Mouse (Mus musculus): Measurements from ENCODE around the gene Prkg1.
A peak's percentile ranks its signal among the peaks of the same experiment; 100 is the strongest.

Prkg1 gene

DNA sequence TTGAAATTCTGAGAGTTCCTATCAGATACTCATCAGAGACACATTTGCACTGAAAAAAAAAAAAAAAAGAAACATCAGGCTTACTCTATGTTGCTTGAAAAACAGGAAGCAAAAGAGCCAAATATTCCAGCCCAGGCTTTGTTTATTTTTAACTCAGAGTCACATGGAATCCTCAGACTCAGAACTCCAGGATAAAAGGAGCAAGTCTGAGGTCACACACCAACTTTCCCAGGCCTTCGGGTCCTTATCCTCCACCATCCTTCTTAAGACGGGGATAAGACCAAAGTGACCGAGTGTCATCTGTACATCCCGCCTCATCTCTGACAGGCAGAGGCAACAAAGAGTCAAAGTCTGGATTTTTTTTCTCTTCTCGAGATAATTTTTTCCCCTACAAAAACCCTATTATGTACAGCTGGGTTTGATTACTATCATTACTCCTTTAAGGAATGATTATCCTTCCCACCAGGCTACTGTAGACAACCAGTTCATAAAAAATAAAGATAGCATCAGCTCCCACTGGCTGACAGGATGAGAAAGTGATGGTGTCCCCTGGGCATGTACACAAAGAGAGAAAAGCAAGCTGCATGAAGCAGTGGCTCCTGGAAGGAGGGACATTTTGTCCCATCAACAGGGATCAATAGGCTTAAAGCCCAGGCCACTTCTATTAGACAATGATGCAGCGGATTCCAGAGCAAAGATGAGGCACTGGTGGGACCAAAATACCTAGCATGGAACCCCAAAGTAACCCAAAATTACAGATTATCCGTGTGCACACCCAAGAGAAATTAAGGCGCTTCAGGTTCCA, 21.4 kb downstream of the Prkg1 start:
- DNase-seq = no peak

DNA sequence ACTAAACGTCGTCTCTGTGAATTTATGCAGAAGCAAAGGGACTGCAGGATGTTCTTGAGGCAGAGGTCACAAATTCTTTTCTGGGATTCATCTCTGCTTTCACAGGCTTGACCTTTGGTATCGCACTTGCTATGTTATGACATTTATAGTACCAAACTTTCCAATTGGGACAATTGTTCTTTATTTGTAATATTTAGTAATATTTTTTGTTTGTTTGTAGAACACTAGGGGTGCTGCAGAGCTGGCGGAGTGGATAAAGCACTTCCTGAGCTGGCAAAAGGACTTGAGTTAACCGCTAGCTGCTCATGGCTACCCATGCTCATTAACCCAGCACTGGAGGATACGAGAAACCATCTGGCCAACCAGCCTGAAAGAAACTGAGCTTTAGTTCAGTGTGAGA, 49.9 kb downstream of the Prkg1 start:
- peak; percentile 22 for DNase-seq

DNA sequence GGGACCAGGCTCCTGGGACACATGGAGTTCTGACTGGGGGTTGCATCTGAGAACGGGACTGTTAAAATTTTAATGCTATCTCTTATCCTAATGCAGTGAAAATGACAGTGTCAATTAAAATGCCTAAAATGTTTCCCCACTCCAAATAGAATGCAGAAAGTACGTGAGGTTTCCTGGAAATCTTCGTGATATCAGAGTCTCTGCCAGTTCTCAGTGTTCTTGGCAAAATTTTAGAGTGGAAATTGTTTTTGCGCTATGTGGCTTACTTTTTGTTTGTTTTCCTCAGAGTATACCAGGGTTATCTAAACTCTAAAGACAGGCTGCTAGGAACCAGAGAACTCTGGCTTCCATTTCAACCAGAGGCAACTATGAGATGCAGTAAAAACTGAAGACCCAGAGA, 50.4 kb downstream of the Prkg1 start:
- no peak for DNase-seq

DNA sequence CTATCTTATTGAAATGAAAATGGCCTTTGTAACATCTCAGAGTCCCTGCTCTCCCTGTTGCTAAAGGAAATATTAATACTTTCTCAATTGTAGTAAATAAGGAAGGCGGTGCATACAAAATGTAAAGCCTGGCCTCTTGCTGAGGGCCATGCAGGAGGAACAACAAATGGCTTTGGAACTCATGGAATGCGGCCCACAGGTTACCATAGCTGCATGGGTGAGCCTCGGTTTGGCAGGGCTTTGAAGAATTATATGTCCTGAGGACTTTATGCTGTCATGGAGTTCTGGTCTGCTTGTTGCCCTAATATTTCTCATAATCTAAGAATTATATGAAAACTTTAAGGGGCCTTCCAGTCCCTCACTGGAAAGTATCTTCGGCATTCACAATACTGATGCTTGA, 51.5 kb downstream of the Prkg1 start:
- DNase-seq = no peak

- DNase-seq = no peak
These were observed 54.5 kb downstream of the Prkg1 start for GRCm38 (mm10) chr19:31710336-31710735.

DNA sequence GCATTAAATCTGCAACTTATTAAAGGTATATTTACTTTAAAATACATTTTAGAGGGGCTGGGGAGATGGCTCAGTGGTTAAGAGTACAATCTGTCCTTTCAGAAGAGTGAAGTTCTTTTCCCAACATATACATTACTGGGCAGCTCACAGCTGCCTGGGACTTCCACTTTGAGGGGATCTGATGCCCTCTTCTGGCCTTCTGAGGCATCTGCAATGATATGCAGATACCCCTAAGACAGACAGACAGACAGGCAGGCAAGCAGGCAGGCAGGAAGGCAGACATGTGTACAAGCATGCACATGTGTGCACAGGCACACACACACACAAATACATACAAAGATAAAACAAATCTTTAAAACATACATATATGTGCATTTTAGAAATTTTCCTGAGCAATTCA, 60.8 kb downstream of the Prkg1 start:
- DNase-seq = no peak

DNA sequence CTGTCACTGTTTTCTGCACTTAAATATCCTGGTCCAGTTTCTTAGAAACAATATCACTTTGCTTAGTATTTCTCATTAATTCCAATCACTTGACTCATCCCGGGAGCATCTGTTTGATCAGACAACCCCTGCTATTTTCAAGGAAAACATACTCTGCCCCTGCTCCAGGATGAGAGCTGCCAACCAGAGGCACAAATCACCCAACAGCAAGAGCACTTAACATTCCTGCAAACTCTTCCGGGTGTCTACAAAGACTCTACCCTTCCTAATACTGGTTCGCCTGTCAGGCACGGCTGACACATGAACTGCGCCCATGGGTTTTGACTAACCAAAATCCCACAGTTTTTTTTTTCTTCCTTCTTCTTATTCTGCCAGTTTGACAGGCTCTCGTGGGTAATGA, 65.9 kb downstream of the Prkg1 start:
- DNase-seq = no peak

- DNase-seq = no peak
These were observed 84.0 kb downstream of the Prkg1 start for GRCm38 (mm10) chr19:31680821-31681220.

DNA sequence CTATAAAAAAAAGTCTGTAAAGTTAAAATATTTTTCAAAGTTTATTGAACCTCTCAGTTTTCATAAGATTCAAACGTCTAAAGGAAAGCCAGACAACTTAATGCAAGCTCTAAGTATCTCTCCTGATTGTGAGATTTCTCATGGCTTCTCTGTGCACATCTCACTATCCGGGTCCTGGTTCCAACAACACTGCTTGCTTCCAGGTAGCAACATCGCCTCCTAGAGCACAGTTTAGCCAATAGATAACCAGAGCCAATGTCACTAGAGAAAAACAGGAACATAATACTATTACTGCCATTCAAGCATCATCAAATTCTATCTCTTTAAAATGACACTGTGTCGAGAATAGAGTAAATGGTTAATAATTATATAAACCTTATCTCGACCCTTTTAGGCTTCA, 86.5 kb downstream of the Prkg1 start:
- DNase-seq = no peak

GRCm38 (mm10) chr19:31671726-31672125, 93.1 kb downstream of the Prkg1 start:
- no peak for DNase-seq

DNA sequence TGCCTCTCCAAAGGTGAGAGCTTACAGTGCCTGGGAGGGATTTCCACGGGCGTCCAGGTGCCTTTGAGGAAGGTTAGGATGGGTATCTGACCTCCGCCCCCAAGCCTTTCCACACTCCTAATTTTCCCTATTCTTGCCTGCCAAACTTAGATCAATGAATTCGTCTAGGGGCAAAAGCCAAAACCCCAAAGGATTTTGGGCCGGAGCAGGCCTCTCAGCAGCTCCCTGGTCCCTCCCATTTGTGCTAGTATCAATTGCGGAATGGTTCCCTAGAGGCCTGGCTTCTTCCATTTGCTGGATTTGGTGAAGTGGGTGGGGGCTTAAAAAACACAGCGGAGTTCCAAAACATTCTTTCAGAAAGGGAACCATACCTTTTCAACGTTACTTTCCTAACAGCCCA, 99.8 kb downstream of the Prkg1 start:
- DNase-seq = no peak

GRCm38 (mm10) chr19:31664159-31664991, 100.5 kb downstream of the Prkg1 start:
- peak; percentile 62 for DNase-seq

DNA sequence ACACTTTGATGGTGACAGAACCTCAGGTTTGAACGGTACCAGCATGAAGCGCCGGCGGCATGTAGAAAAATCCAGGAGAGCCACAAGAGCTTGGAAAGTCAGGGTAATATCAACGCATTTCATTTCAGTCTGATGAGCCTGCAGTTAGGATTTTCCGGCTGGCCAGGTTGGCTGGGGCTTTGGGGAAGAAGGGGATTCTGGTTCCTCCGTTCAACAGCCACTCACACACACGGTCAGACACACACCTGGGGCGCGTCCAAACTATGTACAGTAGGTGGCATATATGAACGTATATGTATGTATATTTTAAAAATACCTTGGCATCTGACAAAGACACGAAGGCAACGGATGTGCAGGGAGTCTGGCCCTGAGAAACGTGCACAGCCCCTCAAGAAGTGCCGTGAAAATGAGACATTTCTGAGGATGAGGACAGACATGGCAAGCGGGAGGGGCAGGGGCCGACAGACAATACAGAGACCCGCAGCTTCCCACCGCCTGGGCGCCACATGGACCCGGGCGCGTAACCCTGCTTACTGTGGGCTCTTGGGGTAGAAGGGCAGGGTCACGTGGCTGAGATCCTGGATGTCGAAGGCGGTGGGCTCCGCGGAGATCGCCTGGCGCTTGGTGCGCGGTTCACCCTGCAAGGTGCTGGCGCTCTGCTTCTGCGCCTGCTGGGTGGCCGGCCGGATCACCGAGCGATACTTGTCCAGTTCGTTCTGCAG, 101.2 kb downstream of the Prkg1 start:
- no peak for DNase-seq

DNA sequence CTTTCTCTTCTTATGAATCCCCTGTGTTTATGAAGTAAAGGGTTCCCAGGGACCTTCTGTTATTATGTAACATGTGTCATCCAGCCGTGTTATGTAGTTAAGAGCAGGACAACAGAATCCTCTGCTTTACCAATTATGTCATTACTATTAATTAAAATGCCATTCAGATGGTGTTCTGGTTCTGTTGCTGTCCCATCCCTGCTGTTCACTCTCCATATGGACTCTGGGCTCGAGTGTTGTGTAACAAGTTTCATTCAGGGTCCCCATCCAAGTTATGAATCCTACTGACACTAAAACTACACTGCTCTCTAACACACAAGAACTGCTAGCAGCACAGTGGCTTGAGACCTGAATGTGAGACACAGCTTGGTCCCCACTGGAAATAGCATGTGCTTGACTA, 102.0 kb downstream of the Prkg1 start:
- DNase-seq = no peak

GRCm38 (mm10) chr19:31658751-31659397, 106.0 kb downstream of the Prkg1 start:
- no peak for DNase-seq

GRCm38 (mm10) chr19:31656256-31656655, 108.6 kb downstream of the Prkg1 start:
- no peak for DNase-seq

DNA sequence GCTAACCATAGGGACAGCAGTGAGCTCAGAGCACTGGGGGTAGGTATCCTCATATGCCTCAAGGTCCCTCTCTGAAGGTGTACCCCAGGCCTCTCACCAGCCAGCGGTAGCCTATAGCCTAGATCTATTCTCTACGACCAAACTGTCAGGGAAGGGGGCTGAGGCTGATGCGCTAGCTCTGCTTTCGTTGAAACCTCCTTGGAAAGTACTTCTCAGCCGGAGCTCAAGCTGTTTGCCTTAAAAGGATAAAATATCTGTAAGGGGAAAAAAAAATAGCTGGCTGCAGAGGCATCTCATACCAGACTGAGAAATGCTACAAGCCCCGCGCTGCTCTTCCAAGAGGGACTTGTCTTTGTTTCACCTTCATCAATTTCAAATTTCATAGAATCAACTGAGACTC, 109.0 kb downstream of the Prkg1 start:
- no peak for DNase-seq

- no peak for DNase-seq
These were observed 110.8 kb downstream of the Prkg1 start for GRCm38 (mm10) chr19:31654022-31654421.

GRCm38 (mm10) chr19:31650452-31650851, 114.4 kb downstream of the Prkg1 start:
- no peak for DNase-seq

DNA sequence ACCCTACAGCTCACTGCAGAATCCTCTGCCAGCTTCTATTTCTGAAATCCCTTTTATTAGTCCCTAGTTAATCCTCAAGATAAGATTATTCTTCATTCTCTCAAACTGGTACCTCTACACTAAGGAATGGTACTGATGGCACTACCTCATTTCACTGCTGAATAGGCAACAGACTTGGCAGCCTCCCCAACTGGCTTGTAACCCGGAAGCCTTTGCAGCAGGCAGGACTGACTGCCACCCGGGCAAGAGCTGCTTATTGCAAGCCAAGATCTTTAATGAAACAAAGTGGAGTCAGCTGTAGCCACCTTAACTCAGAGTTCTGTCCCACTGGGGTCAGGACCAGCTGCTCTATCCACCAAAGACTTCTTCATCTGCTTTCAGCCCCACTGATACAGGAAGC, 117.3 kb downstream of the Prkg1 start:
- no peak for DNase-seq

DNA sequence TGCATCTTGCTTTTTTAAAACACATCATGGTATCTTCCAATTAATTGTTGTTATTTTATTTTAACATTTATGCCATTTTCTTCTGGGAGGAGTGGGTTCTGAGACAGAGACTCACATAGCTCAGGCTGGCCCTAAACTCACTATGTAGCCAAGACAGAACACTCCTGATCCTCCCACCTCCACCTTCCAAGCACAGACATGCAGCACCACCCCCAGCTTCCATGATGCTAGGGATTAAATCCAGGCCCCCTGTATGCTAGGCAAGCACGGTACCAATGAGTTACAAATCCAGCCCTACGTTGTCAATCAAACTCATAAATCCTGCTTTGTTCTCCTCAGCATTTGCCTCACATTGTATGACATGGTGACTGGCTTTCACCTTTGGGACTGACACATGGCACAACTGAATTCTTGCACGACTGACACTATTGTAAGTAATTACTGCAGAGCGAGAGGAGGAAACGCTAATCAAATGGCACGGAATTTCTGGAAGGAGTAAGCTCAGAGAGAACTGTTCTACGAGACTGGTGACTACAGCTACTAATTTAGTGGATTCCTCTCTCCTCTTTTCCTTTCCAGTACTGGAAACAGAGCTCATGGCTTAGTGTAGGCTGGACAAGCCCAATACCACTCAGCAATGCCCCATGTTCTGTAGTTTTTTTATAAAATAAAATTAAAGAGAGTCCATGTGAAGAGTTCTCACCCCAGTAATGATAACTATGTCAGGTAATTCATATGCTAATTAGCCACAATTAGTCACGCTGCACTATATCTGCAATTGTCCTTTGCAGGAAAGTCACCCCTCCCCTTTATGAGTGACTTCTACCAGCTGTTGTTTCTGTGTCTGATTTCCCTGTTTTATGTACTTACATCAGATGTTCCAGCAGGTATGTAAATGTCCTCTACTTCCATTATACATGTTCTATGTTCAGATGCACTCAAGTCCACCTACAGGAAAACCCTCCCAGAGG, 133.6 kb downstream of the Prkg1 start:
- no peak for DNase-seq

DNA sequence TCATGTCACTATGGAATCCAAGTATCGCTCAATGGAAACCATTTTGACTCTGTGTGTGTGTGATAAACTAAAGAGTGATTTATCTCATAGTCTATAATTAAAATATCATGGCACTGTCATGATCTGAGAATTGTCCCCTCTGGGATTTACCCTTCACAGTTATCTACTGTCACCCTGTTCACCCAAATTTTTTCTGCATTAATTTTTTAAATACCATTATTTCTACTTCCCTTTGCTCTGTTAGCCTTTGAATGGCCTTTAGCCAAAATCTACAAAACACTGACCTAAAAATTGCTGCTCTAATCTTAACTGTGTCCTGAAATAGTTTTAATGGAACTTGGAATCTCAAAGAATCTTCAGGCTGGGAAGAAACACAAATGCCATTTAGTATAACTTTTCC, 143.1 kb downstream of the Prkg1 start:
- no peak for DNase-seq

Data from lung, postnatal 14 days (tissue).